Mouse (Mus musculus): ENCODE results near the gene Rpap2.

GRCm38 (mm10) chr5:107569148-107569547 is 28.0 kb upstream of the Rpap2 start:
- no peak for TF ChIP-seq CTCF (IDR thresholded peaks at IDR 0.05; ENCODE audit: control insufficient read depth, insufficient read depth, low read length)
- no peak for TF ChIP-seq POLR2A (IDR thresholded peaks at IDR 0.05; ENCODE audit: borderline replicate concordance, control insufficient read depth, low read depth, low read length)
